Mouse (Mus musculus) ovary, postnatal 36 days (tissue): ENCODE measurements around the gene Ubr2.

Experiments used
- DNase-seq: peaks from one replicate; pipeline ENCODE4 v3.0.0; 2022; ENCODE audit warnings: low spot score, mixed read lengths

Ubr2 gene

GRCm38 (mm10) chr17:46880322-46880721, 130.0 kb downstream of the Ubr2 start:
- DNase-seq: no peak

- DNase-seq: no peak
Observed at GRCm38 (mm10) chr17:46879841-46880311, 130.5 kb downstream of the Ubr2 start.
